Mouse (Mus musculus): ENCODE measurements around the gene Pnlip.

The Pnlip gene

DNA sequence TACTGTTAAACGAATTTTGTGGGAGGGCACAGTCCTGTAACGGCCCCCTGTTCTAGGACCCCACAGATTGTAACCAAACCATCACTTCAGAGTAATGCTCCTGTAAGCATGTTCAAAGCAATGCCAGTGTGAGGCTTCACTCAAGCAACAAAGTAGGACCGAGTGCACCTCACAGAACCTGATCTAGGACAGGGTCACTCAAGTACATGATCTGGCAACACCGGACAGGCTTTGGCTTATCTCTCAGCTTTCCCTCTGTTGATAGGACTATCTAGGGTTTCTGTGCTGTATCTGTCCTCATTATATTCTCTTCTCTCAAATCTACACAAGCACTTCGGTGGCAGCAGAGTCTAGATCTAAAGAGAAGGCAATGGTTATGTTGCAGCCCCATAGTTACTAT is 74.3 kb downstream of the Pnlip start:
- no peak for DNase-seq (ENCODE audit: low read depth, low spot score)

GRCm38 (mm10) chr19:58727756-58728155 is 75.5 kb downstream of the Pnlip start:
- DNase-seq (ENCODE audit: low read depth, low spot score): no peak

GRCm38 (mm10) chr19:58728445-58729031 is 76.2 kb downstream of the Pnlip start, which contains the start of gene Pnliprp1:
Pnliprp1 (plus strand) TSS chr19:58728887.
- no peak for DNase-seq (ENCODE audit: low read depth, low spot score)

Measured in WW6 (cell line).